Mouse (Mus musculus): ENCODE results near the gene Enpp1. TPM values are rescaled to one million over a fixed set of nuclear protein-coding genes. Genes with fewer than 3 reads are reported as not detected.

Enpp1 gene
- polyA plus RNA-seq, 2 experiments = 0.52 to 2.3 TPM

GRCm38 (mm10) chr10:24614726-24615125 lies 97.2 kb downstream of the Enpp1 start:
- no peaks in the 10 kb centered on the region for H3K9me3 ChIP-seq (ENCODE audit: control insufficient read depth, low read length)
- ATAC-seq (ENCODE audit: insufficient read depth) (no peak), DNase-seq (ENCODE audit: low read depth in 3 of 3, low spot score in 3 of 3) (no peak)
- H3K36me3 ChIP-seq (replicated peaks; ENCODE audit: control insufficient read depth, insufficient read depth, low read depth) = no peaks in the 10 kb centered on the region
- no peak overlapping the region for H3K4me3 ChIP-seq (ENCODE audit: insufficient read depth in 1 of 2, low read depth in 2 of 2, low read length in 2 of 2)
- H3K27ac ChIP-seq = no peak overlapping the region
- no peak overlapping the region for H3K9ac ChIP-seq (replicated peaks)
- no peaks in the 10 kb centered on the region for H3K27me3 ChIP-seq (ENCODE audit: control insufficient read depth, insufficient read depth, low read length)
- TF ChIP-seq EP300 (IDR thresholded peaks at IDR 0.05; ENCODE audit: low read depth) (no peak), CTCF (IDR thresholded peaks at IDR 0.05; ENCODE audit: low read depth) (no peak)
- H3K4me2 ChIP-seq (ENCODE audit: low read depth) = no peak overlapping the region
- no peaks in the 10 kb centered on the region for H3K4me1 ChIP-seq (replicated peaks; ENCODE audit: control insufficient read depth in 2 of 2, insufficient read depth in 2 of 2, low read length in 1 of 2)
- WGBS (ENCODE audit: insufficient replicate concordance) = 54% methylated on average over 4 of the region's 4 CpGs

- H3K9me3 ChIP-seq (ENCODE audit: control insufficient read depth, low read length) = no peaks in the 10 kb centered on the region
- TF ChIP-seq EP300 (IDR thresholded peaks at IDR 0.05; ENCODE audit: low read depth) = no peak
- no peak for TF ChIP-seq CTCF (IDR thresholded peaks at IDR 0.05; ENCODE audit: low read depth)
- no peaks in the 10 kb centered on the region for H3K27me3 ChIP-seq (ENCODE audit: control insufficient read depth, insufficient read depth, low read length)
- H3K36me3 ChIP-seq (replicated peaks; ENCODE audit: control insufficient read depth, insufficient read depth, low read depth) = no peaks in the 10 kb centered on the region
- no peak for ATAC-seq (ENCODE audit: insufficient read depth)
- no peak for DNase-seq (ENCODE audit: low read depth in 3 of 3, low spot score in 3 of 3)
- H3K27ac ChIP-seq = no peak overlapping the region
- no peaks in the 10 kb centered on the region for H3K4me1 ChIP-seq (replicated peaks; ENCODE audit: control insufficient read depth in 2 of 2, insufficient read depth in 2 of 2, low read length in 1 of 2)
- H3K4me3 ChIP-seq (ENCODE audit: insufficient read depth in 1 of 2, low read depth in 2 of 2, low read length in 2 of 2) = no peak overlapping the region
- 62% methylated on average over 9 of the region's 9 CpGs for WGBS (ENCODE audit: insufficient replicate concordance)
- no peak overlapping the region for H3K4me2 ChIP-seq (ENCODE audit: low read depth)
- no peak overlapping the region for H3K9ac ChIP-seq (replicated peaks)
These were observed 102.2 kb downstream of the Enpp1 start for GRCm38 (mm10) chr10:24609766-24610165.

GRCm38 (mm10) chr10:24609146-24609545 lies 102.8 kb downstream of the Enpp1 start:
- TF ChIP-seq EP300 (IDR thresholded peaks at IDR 0.05; ENCODE audit: low read depth) = no peak
- no peak for TF ChIP-seq CTCF (IDR thresholded peaks at IDR 0.05; ENCODE audit: low read depth)
- no peak overlapping the region for H3K4me2 ChIP-seq (ENCODE audit: low read depth)
- H3K27ac ChIP-seq = no peak overlapping the region
- DNase-seq (ENCODE audit: low read depth in 3 of 3, low spot score in 3 of 3) = no peak
- no peaks in the 10 kb centered on the region for H3K27me3 ChIP-seq (ENCODE audit: control insufficient read depth, insufficient read depth, low read length)
- ATAC-seq (ENCODE audit: insufficient read depth) = no peak
- H3K36me3 ChIP-seq (replicated peaks; ENCODE audit: control insufficient read depth, insufficient read depth, low read depth) = no peaks in the 10 kb centered on the region
- H3K4me3 ChIP-seq (ENCODE audit: insufficient read depth in 1 of 2, low read depth in 2 of 2, low read length in 2 of 2) = no peak overlapping the region
- WGBS (ENCODE audit: insufficient replicate concordance) = 43% methylated on average over 3 of the region's 3 CpGs
- H3K4me1 ChIP-seq (replicated peaks; ENCODE audit: control insufficient read depth in 2 of 2, insufficient read depth in 2 of 2, low read length in 1 of 2) = no peaks in the 10 kb centered on the region
- H3K9ac ChIP-seq (replicated peaks) = no peak overlapping the region
- H3K9me3 ChIP-seq (ENCODE audit: control insufficient read depth, low read length) = no peaks in the 10 kb centered on the region

- no peak overlapping the region for H3K4me2 ChIP-seq (ENCODE audit: low read depth)
- no peak overlapping the region for H3K27ac ChIP-seq
- no peak overlapping the region for H3K9ac ChIP-seq (replicated peaks)
- no peak for ATAC-seq (ENCODE audit: insufficient read depth)
- no peaks in the 10 kb centered on the region for H3K36me3 ChIP-seq (replicated peaks; ENCODE audit: control insufficient read depth, insufficient read depth, low read depth)
- no peaks in the 10 kb centered on the region for H3K4me1 ChIP-seq (replicated peaks; ENCODE audit: control insufficient read depth in 2 of 2, insufficient read depth in 2 of 2, low read length in 1 of 2)
- H3K9me3 ChIP-seq (ENCODE audit: control insufficient read depth, low read length) = no peaks in the 10 kb centered on the region
- DNase-seq (ENCODE audit: low read depth in 3 of 3, low spot score in 3 of 3) = no peak
- no peaks in the 10 kb centered on the region for H3K27me3 ChIP-seq (ENCODE audit: control insufficient read depth, insufficient read depth, low read length)
- TF ChIP-seq CTCF (IDR thresholded peaks at IDR 0.05; ENCODE audit: low read depth) (no peak), EP300 (IDR thresholded peaks at IDR 0.05; ENCODE audit: low read depth) (no peak)
- H3K4me3 ChIP-seq (ENCODE audit: insufficient read depth in 1 of 2, low read depth in 2 of 2, low read length in 2 of 2) = no peak overlapping the region
These were observed 108.2 kb downstream of the Enpp1 start for GRCm38 (mm10) chr10:24603727-24604126.

- DNase-seq (ENCODE audit: low read depth in 3 of 3, low spot score in 3 of 3) = no peak
- no peaks in the 10 kb centered on the region for H3K36me3 ChIP-seq (replicated peaks; ENCODE audit: control insufficient read depth, insufficient read depth, low read depth)
- ATAC-seq (ENCODE audit: insufficient read depth) = no peak
- H3K9ac ChIP-seq (replicated peaks) = no peak overlapping the region
- TF ChIP-seq CTCF (IDR thresholded peaks at IDR 0.05; ENCODE audit: low read depth) (no peak), EP300 (IDR thresholded peaks at IDR 0.05; ENCODE audit: low read depth) (no peak)
- no peak overlapping the region for H3K27ac ChIP-seq
- H3K4me1 ChIP-seq (replicated peaks; ENCODE audit: control insufficient read depth in 2 of 2, insufficient read depth in 2 of 2, low read length in 1 of 2) = no peaks in the 10 kb centered on the region
- WGBS (ENCODE audit: insufficient replicate concordance) = 48% methylated on average over 2 of the region's 2 CpGs
- no peaks in the 10 kb centered on the region for H3K9me3 ChIP-seq (ENCODE audit: control insufficient read depth, low read length)
- no peak overlapping the region for H3K4me3 ChIP-seq (ENCODE audit: insufficient read depth in 1 of 2, low read depth in 2 of 2, low read length in 2 of 2)
- H3K27me3 ChIP-seq (ENCODE audit: control insufficient read depth, insufficient read depth, low read length) = no peaks in the 10 kb centered on the region
- no peak overlapping the region for H3K4me2 ChIP-seq (ENCODE audit: low read depth)
These were observed 108.9 kb downstream of the Enpp1 start for GRCm38 (mm10) chr10:24603035-24603434.
